Mouse (Mus musculus) kidney, adult 18-20 months (tissue): ENCODE results near the gene Fam178b.
A peak's percentile ranks its signal among the peaks of the same experiment; 100 is the strongest.
"Not testable (repeated sequence)": the region's sequence is repeated elsewhere in the genome, so short reads cannot be mapped to it uniquely, and the experiment has no call there.

ENCODE experiments used
- DNase-seq: peaks from one replicate; pipeline ENCODE4 v3.0.0; 2021

Gene Fam178b

GRCm38 (mm10) chr1:36671260-36671659 is 11.7 kb downstream of the Fam178b start:
- no peak for DNase-seq

- DNase-seq, result no peak
These were observed 12.7 kb downstream of the Fam178b start for GRCm38 (mm10) chr1:36670256-36670655.

- DNase-seq, result not testable (repeated sequence)
These were observed 15.0 kb downstream of the Fam178b start for GRCm38 (mm10) chr1:36668007-36668406.

GRCm38 (mm10) chr1:36665934-36666333 is 17.0 kb downstream of the Fam178b start:
- no peak for DNase-seq

GRCm38 (mm10) chr1:36665165-36665723 is 17.7 kb downstream of the Fam178b start:
- no peak for DNase-seq

GRCm38 (mm10) chr1:36664457-36664856 is 18.5 kb downstream of the Fam178b start:
- DNase-seq, result no peak

GRCm38 (mm10) chr1:36658621-36659399 is 24.2 kb downstream of the Fam178b start:
- DNase-seq, result no peak

- no peak for DNase-seq
These were observed 25.1 kb downstream of the Fam178b start for GRCm38 (mm10) chr1:36657658-36658415.

GRCm38 (mm10) chr1:36656233-36656632 is 26.8 kb downstream of the Fam178b start:
- no peak for DNase-seq

GRCm38 (mm10) chr1:36655039-36655438 is 27.9 kb downstream of the Fam178b start:
- no peak for DNase-seq

- no peak for DNase-seq
These were observed 35.4 kb downstream of the Fam178b start for GRCm38 (mm10) chr1:36647631-36648030.

- DNase-seq, result no peak
These were observed 36.7 kb downstream of the Fam178b start for GRCm38 (mm10) chr1:36646285-36646684.

- no peak for DNase-seq
These were observed 38.4 kb downstream of the Fam178b start for GRCm38 (mm10) chr1:36644615-36645007.

GRCm38 (mm10) chr1:36643957-36644614 is 38.9 kb downstream of the Fam178b start:
- no peak for DNase-seq

GRCm38 (mm10) chr1:36635826-36636485 is 47.0 kb downstream of the Fam178b start:
- DNase-seq, result no peak

- peak; percentile 78 for DNase-seq
These were observed 48.0 kb downstream of the Fam178b start for GRCm38 (mm10) chr1:36634940-36635339.

GRCm38 (mm10) chr1:36633920-36634319 is 49.1 kb downstream of the Fam178b start:
- no peak for DNase-seq

GRCm38 (mm10) chr1:36632846-36633245 is 50.1 kb downstream of the Fam178b start:
- DNase-seq, result no peak

GRCm38 (mm10) chr1:36632090-36632489 is 50.9 kb downstream of the Fam178b start:
- no peak for DNase-seq

- DNase-seq, result no peak
These were observed 51.6 kb downstream of the Fam178b start for GRCm38 (mm10) chr1:36631391-36631790.

GRCm38 (mm10) chr1:36630053-36630739 is 52.8 kb downstream of the Fam178b start:
- DNase-seq, result no peak

GRCm38 (mm10) chr1:36628585-36628984 is 54.4 kb downstream of the Fam178b start:
- no peak for DNase-seq
